Mouse (Mus musculus) MEL (cell line): ENCODE measurements at regions not wholly inside any gene's neighbourhood (a gene's known extent, or its start where the extent isn't known, plus 50 kb on each side); places are given as distances from the start of the nearest gene placed in this dataset.

Experiments used
- DNase-seq: peaks from one replicate; pipeline ENCODE4 v3.0.0; 2011; ENCODE audit warnings: low read depth, low spot score
- H3K27ac ChIP-seq: 2 replicates; pipeline ENCODE4 v1.5.1; 2012; ENCODE audit warnings: low read depth, mild to moderate bottlenecking, control low read depth, low read length, moderate library complexity; ENCODE audit not compliant: control insufficient read depth
- H3K27me3 ChIP-seq, 2 experiments: fragments of 150-350 bp in 1 of 2; sonication (generic) in 1 of 2; 2 replicates each; pipeline ENCODE4 v1.6.1; 2012; ENCODE audit warnings: low read length in 2 of 2, mild to moderate bottlenecking in 2 of 2, improper control_type of control experiment in 1 of 2, moderate library complexity in 1 of 2; ENCODE audit not compliant: insufficient read depth in 2 of 2, control insufficient read depth in 1 of 2
- H3K36me3 ChIP-seq, 2 experiments: 2 replicates each; pipeline ENCODE4 v1.6.1; 2012 to 2014; ENCODE audit warnings: low read length in 2 of 2, improper control_type of control experiment in 1 of 2, inconsistent platforms in 1 of 2, mild to moderate bottlenecking in 1 of 2; ENCODE audit not compliant: insufficient read depth in 2 of 2, control insufficient read depth in 1 of 2
- H3K4me1 ChIP-seq, 2 experiments: fragments of 150-350 bp in 1 of 2; sonication (generic) in 1 of 2; 2 replicates each; pipeline ENCODE4 v1.6.1; 2012; ENCODE audit warnings: low read length in 2 of 2, improper control_type of control experiment in 1 of 2, mild to moderate bottlenecking in 1 of 2; ENCODE audit not compliant: insufficient read depth in 2 of 2, control insufficient read depth in 1 of 2
- H3K4me3 ChIP-seq, 2 experiments: fragments of 150-350 bp in 1 of 2; sonication (generic) in 1 of 2; 2 replicates each; pipeline ENCODE4 v1.5.1; 2012; ENCODE audit warnings: low read depth in 2 of 2, low read length in 2 of 2, mild to moderate bottlenecking in 2 of 2, moderate library complexity in 2 of 2, control low read depth in 1 of 2, improper control_type of control experiment in 1 of 2; ENCODE audit not compliant: control insufficient read depth in 1 of 2, insufficient read depth in 1 of 2
- H3K79me2 ChIP-seq: 2 replicates; pipeline ENCODE4 v1.6.1; 2012; ENCODE audit warnings: mild to moderate bottlenecking, low read length, moderate library complexity; ENCODE audit not compliant: control insufficient read depth, poor library complexity, insufficient read depth
- H3K9ac ChIP-seq: 2 replicates; pipeline ENCODE4 v1.6.1; 2012; ENCODE audit warnings: low read depth, mild to moderate bottlenecking, control low read depth, low read length, moderate library complexity; ENCODE audit not compliant: control insufficient read depth, poor library complexity, severe bottlenecking
- H3K9me3 ChIP-seq: fragments of 150-350 bp; sonication (generic); replicated peaks from 2 replicates; pipeline ENCODE4 v1.6.1; 2012; ENCODE audit warnings: mild to moderate bottlenecking, low read length, improper control_type of control experiment, moderate library complexity; ENCODE audit not compliant: insufficient read depth
- ETS1 ChIP-seq: IDR thresholded peaks from 2 replicates; pipeline ENCODE4 v1.6.1; 2012; ENCODE audit warnings: low read depth, mild to moderate bottlenecking, inconsistent platforms, low read length, improper control_type of control experiment, moderate library complexity
- GATA1 ChIP-seq: IDR thresholded peaks from 2 replicates; pipeline ENCODE4 v1.6.1; 2011; ENCODE audit warnings: low read depth, low read length, improper control_type of control experiment
- MEF2A ChIP-seq: IDR thresholded peaks from 2 replicates; pipeline ENCODE4 v1.6.1; 2014; ENCODE audit warnings: low read depth, mild to moderate bottlenecking, inconsistent platforms, low read length, improper control_type of control experiment; ENCODE audit not compliant: poor library complexity, insufficient replicate concordance, severe bottlenecking; ENCODE audit errors: extremely low read depth
- MXI1 ChIP-seq: IDR thresholded peaks from 2 replicates; pipeline ENCODE4 v1.6.1; 2011; ENCODE audit warnings: mild to moderate bottlenecking, low read depth, low read length, improper control_type of control experiment
- NELFE ChIP-seq: IDR thresholded peaks from 2 replicates; pipeline ENCODE4 v1.6.1; 2011; ENCODE audit warnings: low read depth, low read length, improper control_type of control experiment
- NRF1 ChIP-seq: IDR thresholded peaks from 2 replicates; pipeline ENCODE4 v1.6.1; 2014; ENCODE audit warnings: low read depth, mild to moderate bottlenecking, inconsistent platforms, low read length, improper control_type of control experiment, moderate library complexity; ENCODE audit not compliant: poor library complexity, insufficient read depth, severe bottlenecking
- POLR2A ChIP-seq, 2 experiments: IDR thresholded peaks; 2 replicates each; pipeline ENCODE4 v1.6.1; 2011 to 2012; ENCODE audit warnings: low read length in 2 of 2, mild to moderate bottlenecking in 2 of 2, control low read depth in 1 of 2, improper control_type of control experiment in 1 of 2, low read depth in 1 of 2, moderate library complexity in 1 of 2; ENCODE audit not compliant: control insufficient read depth in 1 of 2, insufficient read depth in 1 of 2, poor library complexity in 1 of 2
- POLR2AphosphoS5 ChIP-seq: IDR thresholded peaks from 2 replicates; pipeline ENCODE4 v1.6.1; 2012; ENCODE audit warnings: low read depth, borderline replicate concordance, mild to moderate bottlenecking, inconsistent platforms, low read length, moderate library complexity, mixed read lengths
- RCOR1 ChIP-seq: IDR thresholded peaks from 2 replicates; pipeline ENCODE4 v1.6.1; 2012; ENCODE audit warnings: low read depth, mild to moderate bottlenecking, inconsistent platforms, low read length, improper control_type of control experiment
- SIN3A ChIP-seq: IDR thresholded peaks from 2 replicates; pipeline ENCODE4 v1.6.1; 2012; ENCODE audit warnings: low read length, improper control_type of control experiment, inconsistent platforms
- TAL1 ChIP-seq: IDR thresholded peaks from 2 replicates; pipeline ENCODE4 v1.6.1; 2012; ENCODE audit warnings: mild to moderate bottlenecking, inconsistent platforms, low read length, moderate library complexity, mixed read lengths
- TBP ChIP-seq: IDR thresholded peaks from 2 replicates; pipeline ENCODE4 v1.8.0; 2011; ENCODE audit warnings: low read depth, low read length, improper control_type of control experiment
- ZKSCAN1 ChIP-seq: IDR thresholded peaks from 2 replicates; pipeline ENCODE4 v1.6.1; 2012; ENCODE audit warnings: low read depth, mild to moderate bottlenecking, inconsistent platforms, low read length, improper control_type of control experiment, moderate library complexity
- ZMIZ1 ChIP-seq: IDR thresholded peaks from 2 replicates; pipeline ENCODE4 v1.6.1; 2012; ENCODE audit warnings: low read depth, mild to moderate bottlenecking, inconsistent platforms, low read length, improper control_type of control experiment, moderate library complexity

DNA sequence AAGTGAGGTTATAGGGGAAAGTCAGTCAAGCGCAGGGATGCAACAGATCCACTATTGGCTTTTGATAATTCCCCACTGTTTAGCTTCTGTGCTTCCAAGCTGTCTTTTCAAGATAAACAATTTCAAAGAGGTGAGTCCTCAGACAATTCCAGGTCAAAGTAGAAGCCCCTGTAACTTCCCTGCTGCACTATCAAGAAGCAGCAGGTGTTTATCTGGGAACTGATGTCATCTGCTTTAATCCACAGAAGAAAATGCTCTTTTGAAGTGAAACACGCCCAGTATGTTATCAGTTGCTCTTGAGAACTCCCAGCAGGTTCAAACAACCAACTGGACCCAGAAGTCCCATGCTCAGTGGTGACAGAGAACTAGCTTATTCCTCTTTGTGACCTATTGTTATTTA lies 164.7 kb downstream of the Ins1 start:
- H3K4me3 ChIP-seq = no peak overlapping the region
- TF ChIP-seq MEF2A = no peak
- H3K27ac ChIP-seq = no peak overlapping the region
- no peaks in the 10 kb centered on the region for H3K9me3 ChIP-seq
- no peaks in the 10 kb centered on the region for H3K4me1 ChIP-seq
- H3K9ac ChIP-seq = no peak overlapping the region
- no peak for DNase-seq
- H3K79me2 ChIP-seq = no peaks in the 10 kb centered on the region
- H3K36me3 ChIP-seq = no peaks in the 10 kb centered on the region
- H3K27me3 ChIP-seq = no peaks in the 10 kb centered on the region

DNA sequence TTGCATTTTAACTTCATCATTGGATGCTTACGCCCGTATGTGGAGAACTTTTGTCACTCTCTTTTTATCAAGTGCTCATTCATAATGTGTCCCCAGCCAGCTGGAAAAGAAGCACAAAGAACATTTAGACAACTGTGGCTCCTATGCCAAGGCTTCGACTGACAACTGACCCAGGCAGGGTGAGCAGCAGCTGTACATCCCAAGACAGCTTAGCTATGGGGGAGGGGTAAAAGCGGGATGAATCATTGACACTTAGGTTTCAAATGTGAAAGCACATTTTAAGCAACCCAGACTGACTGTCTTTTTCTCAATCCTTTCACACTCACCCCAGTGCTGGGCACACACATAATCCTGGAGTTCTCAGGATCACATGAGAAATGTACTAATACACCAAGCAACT lies 178.4 kb downstream of the Ins1 start:
- Histone ChIP-seq H3K27me3 (no peaks in the 10 kb centered on the region), H3K4me3 (no peak overlapping the region), H3K9me3 (no peaks in the 10 kb centered on the region; the same call in 1 of the 2 replicates), H3K79me2 (no peaks in the 10 kb centered on the region), H3K36me3 (no peaks in the 10 kb centered on the region), H3K27ac (no peak overlapping the region), H3K4me1 (no peaks in the 10 kb centered on the region), H3K9ac (no peak overlapping the region)
- TF ChIP-seq ETS1 (no peak), POLR2A (IDR thresholded peaks at IDR 0.05; ENCODE audit: control insufficient read depth in 1 of 2, insufficient read depth in 1 of 2, low read depth in 1 of 2, low read length in 2 of 2, poor library complexity in 1 of 2) (no peak), GATA1 (no peak), ZKSCAN1 (no peak), RCOR1 (no peak), SIN3A (no peak)
- no peak for DNase-seq

DNA sequence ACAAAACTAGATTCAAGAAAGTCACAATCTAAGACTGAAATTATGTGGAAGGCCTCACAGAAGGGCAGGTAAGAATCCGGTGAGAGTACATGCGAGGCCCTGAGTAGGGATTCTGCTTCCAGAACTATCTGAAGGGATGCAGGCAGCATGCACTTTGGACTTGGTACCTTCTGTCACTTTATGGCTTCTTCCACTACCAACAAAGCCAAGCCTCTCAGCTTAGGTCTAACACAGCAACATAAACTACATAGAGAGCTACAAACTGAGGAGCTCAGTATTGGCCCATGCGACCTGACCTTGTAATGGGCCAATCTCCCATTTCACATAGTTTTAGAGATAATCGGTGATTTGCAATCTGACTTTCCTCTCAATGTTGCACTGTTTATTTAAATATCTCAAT lies 184.8 kb downstream of the Ins1 start:
- Histone ChIP-seq H3K27ac (no peak overlapping the region), H3K27me3 (no peaks in the 10 kb centered on the region), H3K36me3 (no peaks in the 10 kb centered on the region), H3K4me1 (no peaks in the 10 kb centered on the region), H3K9ac (no peak overlapping the region), H3K4me3 (no peak overlapping the region), H3K79me2 (no peaks in the 10 kb centered on the region), H3K9me3 (no peaks in the 10 kb centered on the region)
- no peak for TF ChIP-seq NRF1
- TF ChIP-seq MXI1 = no peak
- TF ChIP-seq MEF2A = no peak
- no peak for TF ChIP-seq TBP
- no peak for TF ChIP-seq ETS1
- TF ChIP-seq NELFE = no peak
- no peak for TF ChIP-seq SIN3A
- no peak for TF ChIP-seq ZMIZ1
- TF ChIP-seq TAL1 = no peak
- no peak for TF ChIP-seq POLR2AphosphoS5
- no peak for DNase-seq
